Mouse (Mus musculus): ENCODE measurements at regions not wholly inside any gene's neighbourhood (a gene's known extent, or its start where the extent isn't known, plus 50 kb on each side); places are given as distances from the start of the nearest gene placed in this dataset.

DNA sequence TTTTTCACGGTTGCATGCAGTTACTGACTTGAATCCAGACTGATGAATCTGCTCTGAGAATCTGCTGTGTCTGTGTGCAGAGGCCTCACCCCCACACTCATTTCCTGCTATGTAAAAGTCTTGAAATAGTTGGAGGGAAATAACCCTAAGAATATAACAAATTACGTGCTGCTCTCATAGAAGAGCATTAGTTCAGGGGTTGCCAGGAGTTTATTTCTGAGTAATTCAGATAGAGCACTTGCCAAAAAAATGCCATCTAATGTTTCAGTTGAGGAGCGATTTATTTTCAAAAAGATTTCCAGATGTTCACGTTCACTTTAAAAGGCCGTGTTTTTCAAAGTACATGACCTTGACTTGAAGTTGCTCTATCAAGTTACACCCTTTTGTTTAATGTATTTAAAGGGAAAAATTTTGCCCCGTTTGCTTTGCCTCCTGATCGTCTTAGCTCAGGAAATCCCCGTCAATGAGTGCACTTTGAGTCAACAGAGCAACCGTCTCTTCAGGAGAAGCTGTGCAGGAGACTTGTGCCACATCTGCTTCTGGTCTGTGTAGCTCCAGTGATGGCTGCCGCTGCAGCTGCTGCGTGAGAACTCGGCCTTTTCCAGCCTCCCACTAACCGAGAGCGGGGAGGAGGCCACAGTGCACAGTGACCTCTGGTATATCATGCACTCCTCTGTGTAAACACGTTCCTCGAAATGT lies 50.9 kb upstream of the Sec61g start:
- Histone ChIP-seq H3K27ac (ENCODE audit: insufficient read depth, low read length) (no peak overlapping the region), H3K4me3 (ENCODE audit: insufficient read depth, low read length) (no peak overlapping the region), H3K4me1 (ENCODE audit: control insufficient read depth, insufficient read depth, low read length) (no peaks in the 10 kb centered on the region)
- TF ChIP-seq POLR2A (IDR thresholded peaks at IDR 0.05; ENCODE audit: extremely low read depth, insufficient read depth, low read length) (no peak), CTCF (IDR thresholded peaks at IDR 0.05; ENCODE audit: extremely low read depth, insufficient read depth, low read length) (no peak)

DNA sequence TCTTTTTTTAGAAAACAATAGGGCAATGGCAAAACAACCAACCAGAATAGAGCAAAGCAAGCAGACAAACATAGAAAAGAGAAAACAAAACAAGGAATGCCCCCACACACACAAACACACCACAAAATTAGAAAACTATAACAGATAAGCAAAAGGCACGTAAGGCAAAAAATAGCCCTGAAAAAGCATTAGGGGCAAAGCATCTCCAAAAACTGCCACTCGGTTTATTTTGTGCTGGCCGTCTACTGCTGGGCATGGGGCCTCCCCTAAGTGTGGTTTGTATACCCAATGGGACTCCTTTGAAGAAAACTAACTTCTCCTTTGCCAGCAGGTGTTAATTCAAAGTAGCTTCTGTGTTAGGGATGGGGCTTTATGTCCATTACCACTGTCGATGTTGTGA lies 53.4 kb upstream of the Sec61g start:
- Histone ChIP-seq H3K27ac (ENCODE audit: insufficient read depth, low read length) (no peak overlapping the region), H3K4me3 (ENCODE audit: insufficient read depth, low read length) (no peak overlapping the region), H3K4me1 (ENCODE audit: control insufficient read depth, insufficient read depth, low read length) (no peaks in the 10 kb centered on the region)
- TF ChIP-seq CTCF (IDR thresholded peaks at IDR 0.05; ENCODE audit: extremely low read depth, insufficient read depth, low read length) = no peak
- TF ChIP-seq POLR2A (IDR thresholded peaks at IDR 0.05; ENCODE audit: extremely low read depth, insufficient read depth, low read length) = no peak

DNA sequence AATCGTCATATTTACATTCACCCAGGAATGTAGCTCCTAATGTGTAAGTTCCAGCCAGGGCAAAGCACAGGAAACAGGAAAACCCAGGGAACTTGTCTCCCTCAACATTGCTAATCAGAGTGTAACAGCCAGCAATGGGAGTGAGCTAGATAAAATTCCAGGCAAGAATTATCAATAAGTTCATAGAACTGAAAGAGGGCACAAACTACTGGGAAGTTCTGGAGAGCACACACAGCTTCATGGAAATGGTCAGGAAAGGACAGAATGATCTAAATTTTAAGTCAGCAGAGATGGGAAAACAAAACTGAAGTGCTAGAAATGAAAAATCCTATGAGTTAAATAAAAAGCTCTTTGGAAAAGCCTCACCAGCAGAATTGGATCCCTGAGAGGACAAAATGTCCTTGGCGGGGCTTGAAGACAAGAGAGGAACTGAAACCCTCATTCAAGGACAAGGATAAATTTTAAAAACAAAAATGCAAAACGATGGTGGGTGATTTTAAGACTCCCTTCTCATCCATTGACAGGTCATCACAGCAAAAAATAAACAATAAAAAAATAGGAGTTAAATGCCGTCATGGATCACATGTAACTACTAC lies 80.9 kb upstream of the Sec61g start:
- no peak overlapping the region for H3K27ac ChIP-seq (ENCODE audit: insufficient read depth, low read length)
- TF ChIP-seq CTCF (IDR thresholded peaks at IDR 0.05; ENCODE audit: extremely low read depth, insufficient read depth, low read length) (no peak), POLR2A (IDR thresholded peaks at IDR 0.05; ENCODE audit: extremely low read depth, insufficient read depth, low read length) (no peak)
- H3K4me3 ChIP-seq (ENCODE audit: insufficient read depth, low read length) = no peak overlapping the region
- H3K4me1 ChIP-seq (ENCODE audit: control insufficient read depth, insufficient read depth, low read length) = no peaks in the 10 kb centered on the region

DNA sequence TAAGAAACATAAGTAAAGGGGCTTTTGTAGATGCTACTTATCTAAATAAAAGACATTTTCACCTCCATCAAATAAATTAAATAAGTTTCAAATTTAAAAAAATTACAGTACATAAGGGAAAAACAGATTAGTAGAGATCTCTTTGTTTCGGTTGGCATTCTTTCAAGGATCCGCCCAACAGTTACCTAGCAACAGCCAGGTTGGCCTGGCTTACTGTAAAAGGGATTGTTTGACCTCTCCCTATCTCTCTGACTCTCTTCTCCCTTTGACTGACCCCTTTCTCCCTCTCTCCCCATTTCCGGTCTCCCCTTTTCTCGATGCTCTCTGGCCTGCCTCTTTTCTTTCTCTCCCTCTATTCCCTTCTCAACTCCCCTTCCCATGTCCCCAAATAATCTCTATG lies 82.3 kb upstream of the Sec61g start:
- no peak for TF ChIP-seq CTCF (IDR thresholded peaks at IDR 0.05; ENCODE audit: extremely low read depth, insufficient read depth, low read length)
- no peak for TF ChIP-seq POLR2A (IDR thresholded peaks at IDR 0.05; ENCODE audit: extremely low read depth, insufficient read depth, low read length)
- Histone ChIP-seq H3K4me3 (ENCODE audit: insufficient read depth, low read length) (no peak overlapping the region), H3K27ac (ENCODE audit: insufficient read depth, low read length) (no peak overlapping the region; the same call in 1 of the 2 replicates), H3K4me1 (ENCODE audit: control insufficient read depth, insufficient read depth, low read length) (no peaks in the 10 kb centered on the region)

DNA sequence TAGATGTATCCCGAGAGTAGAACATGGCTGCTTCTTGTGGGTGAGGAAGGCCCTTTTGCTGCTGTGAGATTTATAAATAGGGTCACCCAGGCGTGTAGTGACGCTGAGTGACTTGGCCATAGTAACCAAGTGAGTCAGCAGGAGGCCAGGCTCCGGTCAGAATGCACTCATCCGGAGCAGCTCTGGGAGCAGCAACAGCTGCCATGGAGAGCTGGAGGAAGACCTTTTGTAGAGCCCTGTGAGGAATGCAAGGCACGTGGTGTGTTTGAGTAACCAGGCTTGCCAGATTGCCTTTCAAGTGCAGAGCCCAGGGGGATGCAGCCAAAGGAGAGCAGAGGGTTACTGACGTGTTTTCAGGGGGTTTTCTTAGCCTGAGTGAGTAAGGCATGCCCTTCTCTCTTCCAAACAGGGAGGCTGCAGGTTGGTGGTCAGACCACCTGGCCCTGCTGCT lies 83.2 kb upstream of the Sec61g start:
- Histone ChIP-seq H3K4me3 (ENCODE audit: insufficient read depth, low read length) (no peak overlapping the region), H3K27ac (ENCODE audit: insufficient read depth, low read length) (peak overlapping the region; percentile 58; the same call in 1 of the 2 replicates), H3K4me1 (ENCODE audit: control insufficient read depth, insufficient read depth, low read length) (no peaks in the 10 kb centered on the region)
- TF ChIP-seq POLR2A (IDR thresholded peaks at IDR 0.05; ENCODE audit: extremely low read depth, insufficient read depth, low read length) (no peak), CTCF (IDR thresholded peaks at IDR 0.05; ENCODE audit: extremely low read depth, insufficient read depth, low read length) (no peak)

DNA sequence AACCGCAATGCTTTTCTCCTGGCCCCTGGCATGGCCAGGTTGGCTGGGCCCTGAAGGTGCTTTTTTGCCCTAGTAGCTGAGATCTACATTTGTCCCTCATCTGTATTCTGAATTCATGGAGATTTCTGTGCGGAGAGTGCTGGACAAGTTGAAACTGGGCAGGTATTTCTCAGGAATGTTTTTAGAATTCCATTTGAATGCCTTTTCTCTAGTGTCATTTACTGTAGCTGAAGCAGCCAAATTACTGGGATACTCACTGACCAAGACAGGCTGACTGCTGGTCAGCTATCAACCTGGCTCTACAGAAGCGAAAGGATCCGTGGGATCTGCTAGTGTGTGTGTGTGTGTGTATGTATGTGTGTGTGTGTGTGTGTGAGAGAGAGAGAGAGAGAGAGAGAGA lies 83.7 kb upstream of the Sec61g start:
- H3K4me3 ChIP-seq (ENCODE audit: insufficient read depth, low read length) = no peak overlapping the region
- no peaks in the 10 kb centered on the region for H3K4me1 ChIP-seq (ENCODE audit: control insufficient read depth, insufficient read depth, low read length)
- TF ChIP-seq CTCF (IDR thresholded peaks at IDR 0.05; ENCODE audit: extremely low read depth, insufficient read depth, low read length) (no peak), POLR2A (IDR thresholded peaks at IDR 0.05; ENCODE audit: extremely low read depth, insufficient read depth, low read length) (no peak)
- peak overlapping the region; percentile 58; the same call in 1 of the 2 replicates for H3K27ac ChIP-seq (ENCODE audit: insufficient read depth, low read length)

DNA sequence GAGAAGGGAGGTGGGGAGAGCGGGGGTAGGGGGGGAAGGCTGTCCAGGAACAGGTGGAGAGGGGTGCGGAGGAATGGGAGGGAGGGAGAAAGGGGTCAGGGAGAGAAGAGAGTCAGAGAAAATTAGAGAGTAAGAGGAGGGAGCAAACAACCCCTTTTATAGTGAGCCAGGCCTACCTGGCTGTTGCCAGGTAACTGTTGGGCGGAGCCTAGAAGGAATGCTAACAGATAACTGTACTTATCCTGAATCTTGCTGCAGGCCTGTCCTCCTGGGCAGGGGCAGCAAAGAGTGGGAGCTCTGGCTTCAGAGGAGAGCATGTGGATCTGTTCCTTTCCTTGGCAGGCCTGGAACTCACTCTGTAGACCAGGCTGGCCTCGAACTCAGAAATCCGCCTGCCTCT lies 84.5 kb upstream of the Sec61g start:
- TF ChIP-seq CTCF (IDR thresholded peaks at IDR 0.05; ENCODE audit: extremely low read depth, insufficient read depth, low read length) = no peak
- no peak for TF ChIP-seq POLR2A (IDR thresholded peaks at IDR 0.05; ENCODE audit: extremely low read depth, insufficient read depth, low read length)
- H3K27ac ChIP-seq (ENCODE audit: insufficient read depth, low read length) = no peak overlapping the region
- no peak overlapping the region for H3K4me3 ChIP-seq (ENCODE audit: insufficient read depth, low read length)
- no peaks in the 10 kb centered on the region for H3K4me1 ChIP-seq (ENCODE audit: control insufficient read depth, insufficient read depth, low read length)

DNA sequence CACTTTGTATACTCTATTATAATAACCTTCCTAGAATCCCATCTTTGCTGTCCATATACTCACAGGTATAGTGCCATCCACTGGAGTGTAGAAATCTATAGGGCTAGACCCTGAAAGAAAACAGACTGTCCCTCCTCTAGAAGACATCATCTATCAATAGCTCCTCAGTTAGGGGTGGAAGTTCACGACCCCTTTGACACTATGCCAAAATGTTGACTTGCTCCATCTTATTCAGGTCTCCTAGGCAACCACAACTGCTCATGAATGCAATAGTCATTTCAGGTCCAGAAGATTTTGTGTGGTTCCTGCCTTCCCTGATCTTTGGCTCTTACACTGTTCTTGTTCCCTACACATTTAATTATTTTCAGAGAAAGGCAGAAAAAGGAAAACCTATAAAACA lies 86.5 kb upstream of the Sec61g start:
- H3K27ac ChIP-seq (ENCODE audit: insufficient read depth, low read length) = no peak overlapping the region
- no peaks in the 10 kb centered on the region for H3K4me1 ChIP-seq (ENCODE audit: control insufficient read depth, insufficient read depth, low read length)
- no peak for TF ChIP-seq POLR2A (IDR thresholded peaks at IDR 0.05; ENCODE audit: extremely low read depth, insufficient read depth, low read length)
- H3K4me3 ChIP-seq (ENCODE audit: insufficient read depth, low read length) = no peak overlapping the region

DNA sequence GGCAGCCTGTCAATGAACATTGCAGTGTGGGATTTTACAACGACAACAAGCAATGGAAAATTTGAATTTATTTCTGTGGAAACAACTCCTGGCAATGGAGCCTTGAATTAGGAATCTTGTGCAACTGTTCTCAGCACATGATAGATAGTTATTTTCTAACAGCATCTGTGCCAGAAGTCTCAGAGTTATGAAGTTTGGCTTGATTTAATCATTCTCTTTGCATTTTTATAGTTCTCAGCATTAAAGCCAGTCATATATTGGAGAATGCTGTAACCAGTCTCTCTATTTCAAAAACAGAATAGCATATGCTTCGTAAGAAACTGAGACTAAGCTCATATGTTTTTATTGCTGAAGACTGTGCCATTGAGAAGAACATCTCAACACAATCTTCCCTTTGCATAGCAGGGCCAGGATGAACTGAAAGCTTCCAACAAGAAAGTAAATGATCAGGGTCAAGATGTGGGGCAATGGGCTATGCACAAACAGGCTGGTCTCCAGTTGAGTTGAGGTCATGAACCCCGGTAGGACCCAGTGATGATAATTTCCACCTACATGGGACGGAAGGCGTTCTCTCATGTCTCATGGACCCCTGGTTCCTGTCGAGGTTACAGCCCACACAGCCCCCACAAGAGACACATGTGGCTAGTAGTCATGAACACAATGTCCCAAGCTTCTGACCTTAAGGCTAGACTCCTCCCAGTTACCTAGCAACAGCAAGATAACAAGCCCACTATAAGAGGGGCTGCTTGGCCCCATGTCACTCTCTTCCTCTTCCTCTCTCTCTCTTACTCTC lies 89.0 kb upstream of the Sec61g start:
- Histone ChIP-seq H3K4me3 (ENCODE audit: insufficient read depth, low read length) (no peak overlapping the region), H3K4me1 (ENCODE audit: control insufficient read depth, insufficient read depth, low read length) (no peaks in the 10 kb centered on the region), H3K27ac (ENCODE audit: insufficient read depth, low read length) (no peak overlapping the region)
- TF ChIP-seq POLR2A (IDR thresholded peaks at IDR 0.05; ENCODE audit: extremely low read depth, insufficient read depth, low read length) (no peak), CTCF (IDR thresholded peaks at IDR 0.05; ENCODE audit: extremely low read depth, insufficient read depth, low read length) (no peak)

All from cortical plate, adult 2 months (tissue).